9 mouse cellular contexts compared by ENCODE assay signal in the genomic region with DNA sequence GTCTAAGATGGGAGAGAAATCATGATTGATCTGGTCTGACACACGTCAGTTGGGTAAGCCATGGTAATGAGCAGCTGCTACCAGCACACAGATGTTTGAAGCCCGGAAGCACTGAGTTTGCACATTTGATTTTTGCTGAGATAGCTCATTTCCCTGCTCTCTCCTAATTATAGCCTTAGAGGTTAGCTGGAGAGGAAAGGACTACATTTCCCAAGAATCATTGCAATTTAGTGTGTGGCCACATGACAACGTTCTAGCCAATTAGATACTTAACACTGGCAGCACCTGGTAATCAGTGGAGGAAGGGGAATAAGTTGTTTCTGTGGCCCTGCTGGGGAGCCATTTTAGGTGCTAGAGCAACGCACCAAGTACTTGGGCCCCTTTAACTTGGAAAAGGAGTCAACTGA. TPM values are rescaled to one million over a fixed set of nuclear protein-coding genes. Genes with fewer than 3 reads are reported as not detected.
DNase-seq lines count a peak whose midpoint lies in the region; ATAC-seq and TF ChIP-seq lines count a peak whose summit lies in the region.
"Had no signal": no experiment of that assay in that cellular context is flagged by ENCODE, and none has a peak within 500 bp of the region (broad histone marks: within the 10 kb centered on the region; RNA-seq: fewer than 3 reads in every experiment).

No protein-coding gene starts in this region.

- intact Hi-C loops in left cerebral cortex, postnatal 14 days (cut with DNase I), result no loop called here

- 49% methylated on average over 4 of the region's 4 CpGs for WGBS in hindbrain, postnatal 0 days
- 44% methylated on average over 4 of the region's 4 CpGs for WGBS in midbrain, postnatal 0 days

- H3K27ac ChIP-seq in hindbrain, postnatal 0 days, result 0 out of 2 replicates have a peak overlapping the region, but pooled peaks have one; percentile 4
- H3K27ac ChIP-seq in midbrain, postnatal 0 days (ENCODE audit: low read depth, low read length), result peak overlapping the region; percentile 33; the same call in 1 of the 2 replicates

- peak; percentile 71 for ATAC-seq in hindbrain, postnatal 0 days
- ATAC-seq in midbrain, postnatal 0 days (ENCODE audit: low FRiP score), result peak; percentile 68

- no peaks in the 10 kb centered on the region for H3K27me3 ChIP-seq in hindbrain, postnatal 0 days (ENCODE audit: insufficient read depth, low read length)
- no peaks in the 10 kb centered on the region for H3K27me3 ChIP-seq in midbrain, postnatal 0 days (ENCODE audit: insufficient read depth, low read length)
- H3K27me3 ChIP-seq: limb, embryonic 15.5 days had no signal

- H3K4me1 ChIP-seq in hindbrain, postnatal 0 days (ENCODE audit: insufficient read depth, low read length), result peaks cover 25% of the 10 kb centered on the region
- peaks cover 14% of the 10 kb centered on the region; the same call in 1 of the 2 replicates for H3K4me1 ChIP-seq in midbrain, postnatal 0 days (ENCODE audit: insufficient read depth, low read length)

- TF ChIP-seq CTCF in hindbrain, postnatal 0 days (IDR thresholded peaks at IDR 0.05; ENCODE audit: low read depth), result no peak
- TF ChIP-seq CTCF in midbrain, postnatal 0 days (IDR thresholded peaks at IDR 0.05), result no peak

- no peaks in the 10 kb centered on the region for H3K9me3 ChIP-seq in hindbrain, postnatal 0 days (ENCODE audit: low read length)
- no peaks in the 10 kb centered on the region for H3K9me3 ChIP-seq in midbrain, postnatal 0 days (ENCODE audit: low read length)
- H3K9me3 ChIP-seq: limb, embryonic 15.5 days had no signal

- H3K4me3 ChIP-seq in hindbrain, postnatal 0 days (ENCODE audit: low read length), result no peak overlapping the region
- H3K4me3 ChIP-seq in midbrain, postnatal 0 days (ENCODE audit: low read depth, low read length), result no peak overlapping the region
- H3K4me3 ChIP-seq: limb, embryonic 15.5 days had no signal

- H3K9ac ChIP-seq in hindbrain, postnatal 0 days (replicated peaks; ENCODE audit: low read length), result no peak overlapping the region
- no peak overlapping the region for H3K9ac ChIP-seq in midbrain, postnatal 0 days (replicated peaks; ENCODE audit: low read length, poor library complexity, severe bottlenecking)
- H3K9ac ChIP-seq: limb, embryonic 15.5 days had no signal

- no peaks in the 10 kb centered on the region for H3K36me3 ChIP-seq in hindbrain, postnatal 0 days (ENCODE audit: insufficient read depth, low read length)
- no peaks in the 10 kb centered on the region for H3K36me3 ChIP-seq in midbrain, postnatal 0 days (ENCODE audit: insufficient read depth, low read length)
- H3K36me3 ChIP-seq: limb, embryonic 15.5 days had no signal

- peak; percentile 35 to 75 for DNase-seq in left cerebral cortex, postnatal 14 days (ENCODE audit: low spot score in 2 of 2)
- no peak for DNase-seq in left cerebral cortex, adult 18-20 months (ENCODE audit: low spot score in 2 of 2)
- DNase-seq in brain, embryonic 18.5 days (ENCODE audit: low read depth, low spot score), result peak; percentile 61
- DNase-seq in hindbrain, postnatal 0 days (ENCODE audit: low spot score), result peak; percentile 82
- DNase-seq in midbrain, postnatal 0 days (ENCODE audit: low spot score), result peak; percentile 83
- no peak for DNase-seq in adrenal gland, postnatal 25 days
- DNase-seq in ovary, postnatal 10 days (ENCODE audit: low spot score), result no peak
- no peak for DNase-seq in left cerebral cortex, adult 9 months (ENCODE audit: low spot score in 2 of 2)

- H3K4me2 ChIP-seq in hindbrain, postnatal 0 days (ENCODE audit: low read depth, low read length), result no peak overlapping the region
- H3K4me2 ChIP-seq in midbrain, postnatal 0 days (ENCODE audit: low read depth, low read length, poor library complexity, severe bottlenecking), result no peak overlapping the region
- H3K4me2 ChIP-seq: limb, embryonic 15.5 days had no signal

RNA-seq across cellular contexts. Expression of a gene that starts 26.3 kb away (rescaled TPM):
- total RNA-seq in left cerebral cortex, postnatal 14 days (2021), result 100 to 1,000 TPM; 142 to 155 TPM
- 100 to 1,000 TPM; 162 to 174 TPM for total RNA-seq in left cerebral cortex, adult 18-20 months (2021)
- 42.6 and 47.2 TPM in 2 replicates for total RNA-seq in hindbrain, postnatal 0 days (2014; rRNA removed)
- 24.7 and 25.0 TPM in 2 replicates for polyA plus RNA-seq in hindbrain, postnatal 0 days (2015; fragmentation: Nextera tagmentation; extraction: Ambion mirVana)
- 36.2 and 45.8 TPM in 2 replicates for total RNA-seq in midbrain, postnatal 0 days (2014; rRNA removed)
- 21.4 and 22.8 TPM in 2 replicates for polyA plus RNA-seq in midbrain, postnatal 0 days (2015; fragmentation: Nextera tagmentation; extraction: Ambion mirVana)
- total RNA-seq in adrenal gland, postnatal 25 days (2021), result 16.2 and 20.4 TPM in 2 replicates

Comparison
In these comparisons a context has a peak if more than half of its experiments do, and no peak if none do; other contexts are left out.
1. DNase-seq: peak in left cerebral cortex, postnatal 14 days (2 of 2), brain, embryonic 18.5 days (single experiment), hindbrain, postnatal 0 days (single experiment) and midbrain, postnatal 0 days (single experiment); none in left cerebral cortex, adult 18-20 months (0 of 2), adrenal gland, postnatal 25 days (single experiment), ovary, postnatal 10 days (single experiment) and left cerebral cortex, adult 9 months (0 of 2).